Mouse (Mus musculus) thymus, adult 18-20 months (tissue): Measurements from ENCODE around the gene Pvr.
"Not testable (repeated sequence)": the region's sequence is repeated elsewhere in the genome, so short reads cannot be mapped to it uniquely, and the experiment has no call there.

Experiments
- DNase-seq, 2 experiments: peaks; one replicate each; pipeline ENCODE4 v3.0.0; 2022; ENCODE audit warnings: mixed read lengths in 2 of 2

The Pvr gene

GRCm38 (mm10) chr7:19932877-19933809, 12.2 kb upstream of the Pvr start:
- peak; percentile 62 to 80 for DNase-seq

GRCm38 (mm10) chr7:19932133-19932876, 11.3 kb upstream of the Pvr start:
- peak; percentile 82 to 89 for DNase-seq

- DNase-seq = not testable (repeated sequence)
These were observed 9.5 kb upstream of the Pvr start for GRCm38 (mm10) chr7:19930481-19930880.

- no peak for DNase-seq
These were observed 7.5 kb upstream of the Pvr start for GRCm38 (mm10) chr7:19928486-19928885.

- no peak for DNase-seq
These were observed 6.0 kb upstream of the Pvr start for GRCm38 (mm10) chr7:19926849-19927480.

GRCm38 (mm10) chr7:19925376-19925775, 4.4 kb upstream of the Pvr start:
- DNase-seq = no peak

GRCm38 (mm10) chr7:19923797-19924196, 2.8 kb upstream of the Pvr start:
- peak; percentile 43 to 61 for DNase-seq

GRCm38 (mm10) chr7:19923354-19923753, 2.4 kb upstream of the Pvr start:
- DNase-seq = peak in 1 of 2 experiments; percentile 4

GRCm38 (mm10) chr7:19920166-19920505, 824 bp downstream of the Pvr start:
- DNase-seq = peak in 1 of 2 experiments; percentile 17

- no peak for DNase-seq
These were observed 6.4 kb downstream of the Pvr start for GRCm38 (mm10) chr7:19914558-19914957.

GRCm38 (mm10) chr7:19911695-19912524, 9.1 kb downstream of the Pvr start:
- DNase-seq = peak; percentile 64 to 77

GRCm38 (mm10) chr7:19911292-19911658, 9.7 kb downstream of the Pvr start:
- DNase-seq = peak in 1 of 2 experiments; percentile 30

- DNase-seq = peak; percentile 69 to 75
These were observed 10.3 kb downstream of the Pvr start for GRCm38 (mm10) chr7:19910421-19911291.

- no peak for DNase-seq
These were observed 31.1 kb downstream of the Pvr start for GRCm38 (mm10) chr7:19889881-19890280.

- DNase-seq = no peak
These were observed 33.1 kb downstream of the Pvr start, which contains the start of gene Ceacam19 for GRCm38 (mm10) chr7:19887849-19888248. Gene Ceacam19, minus strand, starts transcription at chr7:19887965.

GRCm38 (mm10) chr7:19880754-19881153, 40.2 kb downstream of the Pvr start:
- DNase-seq = no peak

- DNase-seq = no peak
These were observed 44.1 kb downstream of the Pvr start for GRCm38 (mm10) chr7:19876781-19877425.

- no peak for DNase-seq
These were observed 44.8 kb downstream of the Pvr start for GRCm38 (mm10) chr7:19875948-19876682.

- peak in 1 of 2 experiments; percentile 27 for DNase-seq
These were observed 48.9 kb downstream of the Pvr start for GRCm38 (mm10) chr7:19871943-19872601.
